Mouse (Mus musculus) lung, embryonic 16.5 days (tissue): ENCODE data around the gene Rab20. TPM values are rescaled to one million over a fixed set of nuclear protein-coding genes. Genes with fewer than 3 reads are reported as not detected.
"Not testable (repeated sequence)": the region's sequence is repeated elsewhere in the genome, so short reads cannot be mapped to it uniquely, and the experiment has no call there.

Experiments
- ATAC-seq: fragments of 200-750 bp; cut with Nextera tagmentation; 2 replicates; pipeline ENCODE4 v1.8.0; 2017; ENCODE audit warnings: low read depth, mild to moderate bottlenecking, moderate library complexity
- H3K27ac ChIP-seq: fragments of 300-500 bp; sonication (generic); 2 replicates; pipeline ENCODE4 v1.5.1; 2014; ENCODE audit warnings: mild to moderate bottlenecking, control low read depth, low read length
- H3K27me3 ChIP-seq: fragments of 300-500 bp; sonication (generic); 2 replicates; pipeline ENCODE4 v1.6.1; 2014; ENCODE audit warnings: low read depth, low read length, mixed read lengths; ENCODE audit not compliant: control insufficient read depth, insufficient read depth
- H3K36me3 ChIP-seq: fragments of 300-500 bp; sonication (generic); 2 replicates; pipeline ENCODE4 v1.6.1; 2014; ENCODE audit warnings: low read length; ENCODE audit not compliant: control insufficient read depth, insufficient read depth
- H3K4me1 ChIP-seq: fragments of 300-500 bp; sonication (generic); replicated peaks from 2 replicates; pipeline ENCODE4 v1.6.1; 2014; ENCODE audit warnings: low read length, mixed read lengths; ENCODE audit not compliant: control insufficient read depth, insufficient read depth
- H3K4me2 ChIP-seq: fragments of 300-500 bp; sonication (generic); 2 replicates; pipeline ENCODE4 v1.6.1; 2014; ENCODE audit warnings: low read depth, low read length, control low read depth
- H3K4me3 ChIP-seq: fragments of 300-500 bp; sonication (generic); 2 replicates; pipeline ENCODE4 v1.5.1; 2014; ENCODE audit warnings: mild to moderate bottlenecking, low read length, control low read depth
- H3K9ac ChIP-seq: fragments of 300-500 bp; sonication (generic); 2 replicates; pipeline ENCODE4 v1.6.1; 2014; ENCODE audit warnings: low read length, control low read depth
- H3K9me3 ChIP-seq: fragments of 300-500 bp; sonication (generic); 2 replicates; pipeline ENCODE4 v1.6.1; 2016; ENCODE audit warnings: low read length; ENCODE audit not compliant: control insufficient read depth
- WGBS: fragments of 180-500 bp; shearing (Covaris S2); extraction: QIAGEN DNeasy Blood & Tissue Kit; methylation state at CpG from one replicate; pipeline ENCODE4 v1.1.7; 2014; 5-methylcytosine and 5-hydroxymethylcytosine counted together
- polyA plus RNA-seq: library from polyadenylated mRNA; unstranded; fragments of >200 nt; fragmentation: Nextera tagmentation; extraction: Ambion mirVana; gene quantifications from 2 replicates; pipeline ENCODE4 v1.2.1, GENCODE M21; 2015

The Rab20 gene
- polyA plus RNA-seq, 1 experiment from 2014 or later, result 13.2 TPM

DNA sequence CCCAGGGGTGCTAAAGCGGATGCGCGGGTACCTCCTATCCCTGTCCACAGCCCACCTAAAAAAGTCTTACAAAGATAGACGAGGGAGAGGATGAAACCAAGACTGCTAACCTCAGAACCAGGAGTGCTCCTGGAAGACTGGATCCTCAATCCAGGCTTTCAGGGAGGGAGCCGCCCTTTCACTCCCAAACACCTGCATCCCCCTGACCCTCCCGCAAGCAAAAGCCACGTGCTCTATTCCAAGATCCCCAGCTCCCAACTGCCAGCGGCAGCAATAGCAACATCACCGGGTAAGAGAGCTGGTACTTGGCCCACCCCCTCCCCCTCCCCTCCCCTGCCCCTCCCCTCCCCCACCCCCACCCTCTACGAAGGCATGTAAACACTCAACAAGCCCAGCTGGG is 3.1 kb downstream of the Rab20 start:
- Histone ChIP-seq H3K27ac (no peak overlapping the region), H3K4me2 (no peak overlapping the region; the same call in 1 of the 2 replicates), H3K9ac (peak overlapping the region; percentile 27; the same call in 1 of the 2 replicates), H3K36me3 (no peaks in the 10 kb centered on the region), H3K4me1 (peaks cover 33% of the 10 kb centered on the region), H3K27me3 (peaks cover 11% of the 10 kb centered on the region), H3K4me3 (no peak overlapping the region), H3K9me3 (no peaks in the 10 kb centered on the region)
- no peak for ATAC-seq
- WGBS, result 15% methylated on average over 9 of the region's 10 CpGs

DNA sequence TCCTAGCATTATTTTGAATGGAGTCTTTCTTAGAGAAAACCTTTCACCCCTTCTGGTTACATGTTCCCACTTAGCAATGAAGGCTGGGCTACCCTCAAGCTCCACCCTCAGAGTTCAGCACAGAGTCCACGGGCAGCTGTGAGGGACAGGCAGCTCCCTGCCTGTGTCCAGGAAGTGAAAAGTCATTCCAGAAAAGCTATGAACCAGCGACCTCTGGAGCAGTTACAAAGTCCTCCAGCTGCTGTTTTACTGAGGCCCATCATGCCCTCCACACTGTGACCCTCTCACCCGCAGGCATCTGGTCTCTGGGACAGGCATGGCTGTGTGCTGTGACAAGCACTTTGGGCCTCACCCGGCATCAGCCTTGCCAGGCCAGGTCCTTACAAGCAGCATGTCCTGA is 5.4 kb downstream of the Rab20 start:
- peak overlapping the region; percentile 11; the same call in 1 of the 2 replicates for H3K9ac ChIP-seq
- H3K4me2 ChIP-seq, result no peak overlapping the region
- peak overlapping the region; percentile 56 for H3K27ac ChIP-seq
- no peaks in the 10 kb centered on the region for H3K36me3 ChIP-seq
- H3K27me3 ChIP-seq, result no peaks in the 10 kb centered on the region; the same call in none of the 2 replicates
- 19% methylated on average over 4 of the region's 4 CpGs for WGBS
- H3K4me1 ChIP-seq, result peaks cover 31% of the 10 kb centered on the region
- no peak overlapping the region for H3K4me3 ChIP-seq
- no peaks in the 10 kb centered on the region for H3K9me3 ChIP-seq
- peak; percentile 43 for ATAC-seq

DNA sequence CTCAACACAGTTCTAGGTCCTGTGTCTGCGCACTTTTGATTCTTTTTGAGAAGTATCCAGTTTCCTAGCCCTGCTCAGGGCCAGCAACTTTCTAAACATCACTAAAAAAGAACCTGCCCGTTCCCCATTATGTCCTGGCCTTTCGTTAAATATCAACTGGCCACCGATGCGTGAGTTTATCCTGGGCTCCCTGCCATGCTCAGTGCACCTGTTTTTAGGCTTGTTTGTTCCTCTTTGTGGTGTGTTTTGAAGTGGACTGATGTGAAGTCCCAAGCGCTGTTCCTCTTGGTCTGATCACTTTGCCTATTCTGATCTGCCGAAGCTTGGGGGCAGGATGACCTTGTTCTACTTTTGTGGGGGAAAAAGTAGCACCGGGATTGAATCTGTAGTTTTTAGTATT is 7.2 kb downstream of the Rab20 start:
- Histone ChIP-seq H3K36me3 (no peaks in the 10 kb centered on the region), H3K4me2 (no peak overlapping the region), H3K27ac (no peak overlapping the region), H3K9me3 (no peaks in the 10 kb centered on the region), H3K27me3 (no peaks in the 10 kb centered on the region; the same call in none of the 2 replicates), H3K4me1 (peaks cover 22% of the 10 kb centered on the region), H3K4me3 (no peak overlapping the region), H3K9ac (no peak overlapping the region)
- WGBS, result 35% methylated on average over 8 of the region's 8 CpGs
- no peak for ATAC-seq

DNA sequence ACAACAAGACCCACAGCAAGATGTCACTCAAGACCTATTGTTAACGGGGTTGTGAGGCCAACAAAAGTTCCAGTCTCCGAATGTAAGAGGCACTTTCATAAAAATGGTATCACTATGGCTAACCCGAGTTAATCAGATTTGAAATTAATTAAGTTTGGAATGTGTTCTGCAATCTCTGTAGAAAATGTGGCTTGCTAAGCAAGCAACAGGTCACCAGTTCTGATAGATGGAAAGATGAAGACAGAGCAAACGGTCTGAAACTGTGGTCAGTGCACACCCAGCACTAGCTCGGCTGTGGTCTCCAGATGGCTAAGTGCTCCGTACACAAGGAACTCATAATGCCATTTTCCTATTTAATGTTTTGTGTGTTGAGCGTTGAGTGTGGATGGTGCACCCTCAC is 7.8 kb downstream of the Rab20 start:
- Histone ChIP-seq H3K9me3 (no peaks in the 10 kb centered on the region), H3K4me1 (peaks cover 18% of the 10 kb centered on the region), H3K9ac (no peak overlapping the region), H3K36me3 (no peaks in the 10 kb centered on the region), H3K27ac (no peak overlapping the region), H3K4me3 (no peak overlapping the region), H3K4me2 (no peak overlapping the region), H3K27me3 (no peaks in the 10 kb centered on the region; the same call in none of the 2 replicates)
- WGBS, result 67% methylated on average over 7 of the region's 7 CpGs
- ATAC-seq, result no peak

DNA sequence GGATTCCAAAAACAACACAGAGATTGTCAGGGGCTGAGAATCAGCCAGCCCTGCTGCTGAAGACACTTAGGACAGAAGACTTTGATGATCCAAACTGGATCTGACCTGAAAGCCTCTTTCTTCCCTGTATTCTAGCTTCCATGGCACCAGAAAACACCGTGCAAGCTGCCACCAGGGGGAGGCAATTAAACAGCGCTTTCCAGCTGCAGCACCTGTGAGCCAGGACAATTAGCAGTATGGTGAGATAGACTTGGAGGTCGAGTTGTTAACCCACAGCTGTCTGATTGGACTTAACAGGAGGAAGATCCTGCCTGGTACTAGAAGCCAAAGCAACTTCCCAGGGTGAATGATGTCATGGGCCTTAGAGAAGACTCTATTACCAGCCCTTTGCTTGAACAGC is 9.4 kb downstream of the Rab20 start:
- Histone ChIP-seq H3K4me1 (peaks cover 12% of the 10 kb centered on the region), H3K4me2 (no peak overlapping the region), H3K27ac (no peak overlapping the region), H3K36me3 (no peaks in the 10 kb centered on the region), H3K9ac (no peak overlapping the region), H3K4me3 (no peak overlapping the region), H3K9me3 (no peaks in the 10 kb centered on the region), H3K27me3 (no peaks in the 10 kb centered on the region)
- WGBS, result 9% methylated on average over 3 of the region's 3 CpGs
- ATAC-seq, result no peak

- H3K9me3 ChIP-seq, H3K4me2 ChIP-seq, H3K4me1 ChIP-seq, H3K4me3 ChIP-seq, H3K27ac ChIP-seq, H3K27me3 ChIP-seq, H3K9ac ChIP-seq, H3K36me3 ChIP-seq, ATAC-seq: not testable (repeated sequence)
- WGBS, result 89% methylated on average over 4 of the region's 5 CpGs
These were observed 12.0 kb downstream of the Rab20 start for GRCm38 (mm10) chr8:11466528-11466927.

DNA sequence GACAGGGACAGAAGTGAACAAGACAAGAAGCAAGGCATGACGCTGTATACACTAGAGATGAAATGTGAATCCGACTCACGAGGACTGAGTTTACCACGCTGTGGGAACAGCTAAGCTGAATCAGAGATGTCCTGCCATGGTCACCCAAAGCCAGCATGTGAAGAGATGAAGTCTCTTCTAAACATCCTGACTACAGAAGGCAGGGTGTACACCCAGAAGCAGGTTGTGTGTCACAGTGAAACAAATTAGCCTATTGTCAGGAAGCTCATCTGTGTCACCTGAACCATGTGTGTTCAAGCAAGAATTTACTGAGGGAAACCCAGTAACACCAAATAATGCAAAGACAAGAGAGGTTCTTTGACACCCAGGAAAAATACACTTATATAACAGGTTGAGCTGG is 12.9 kb downstream of the Rab20 start:
- H3K9me3 ChIP-seq, result no peaks in the 10 kb centered on the region
- H3K27ac ChIP-seq, result no peak overlapping the region
- no peak overlapping the region for H3K4me3 ChIP-seq
- no peaks in the 10 kb centered on the region for H3K36me3 ChIP-seq
- H3K9ac ChIP-seq, result no peak overlapping the region
- 73% methylated on average over 4 of the region's 4 CpGs for WGBS
- peaks cover 8% of the 10 kb centered on the region for H3K4me1 ChIP-seq
- no peaks in the 10 kb centered on the region for H3K27me3 ChIP-seq
- H3K4me2 ChIP-seq, result no peak overlapping the region
- ATAC-seq, result no peak

GRCm38 (mm10) chr8:11464707-11464964 is 13.9 kb downstream of the Rab20 start:
- H3K4me3 ChIP-seq, result no peak overlapping the region
- 66% methylated on average over 3 of the region's 3 CpGs for WGBS
- peaks cover 8% of the 10 kb centered on the region for H3K4me1 ChIP-seq

GRCm38 (mm10) chr8:11463889-11464706 is 14.4 kb downstream of the Rab20 start:
- H3K36me3 ChIP-seq, result no peaks in the 10 kb centered on the region
- H3K27me3 ChIP-seq, result no peaks in the 10 kb centered on the region
- H3K9me3 ChIP-seq, result no peaks in the 10 kb centered on the region
- no peak overlapping the region for H3K4me2 ChIP-seq
- 68% methylated on average over 12 of the region's 12 CpGs for WGBS
- H3K9ac ChIP-seq, result no peak overlapping the region
- no peak overlapping the region for H3K27ac ChIP-seq
- peaks cover 9% of the 10 kb centered on the region for H3K4me1 ChIP-seq
- no peak for ATAC-seq
- no peak overlapping the region for H3K4me3 ChIP-seq

More at GRCm38 (mm10) chr8:11464707-11464964, 13.9 kb downstream of the Rab20 start:
- no peak overlapping the region for H3K27ac ChIP-seq
- no peak overlapping the region for H3K4me2 ChIP-seq
- H3K9me3 ChIP-seq, result no peaks in the 10 kb centered on the region
- ATAC-seq, result no peak
- H3K36me3 ChIP-seq, result no peaks in the 10 kb centered on the region
- no peaks in the 10 kb centered on the region for H3K27me3 ChIP-seq
- no peak overlapping the region for H3K9ac ChIP-seq
